Mouse (Mus musculus): ENCODE measurements around the gene Flvcr2.
"Not testable (repeated sequence)": the region's sequence is repeated elsewhere in the genome, so short reads cannot be mapped to it uniquely, and the experiment has no call there.

Gene Flvcr2

DNA sequence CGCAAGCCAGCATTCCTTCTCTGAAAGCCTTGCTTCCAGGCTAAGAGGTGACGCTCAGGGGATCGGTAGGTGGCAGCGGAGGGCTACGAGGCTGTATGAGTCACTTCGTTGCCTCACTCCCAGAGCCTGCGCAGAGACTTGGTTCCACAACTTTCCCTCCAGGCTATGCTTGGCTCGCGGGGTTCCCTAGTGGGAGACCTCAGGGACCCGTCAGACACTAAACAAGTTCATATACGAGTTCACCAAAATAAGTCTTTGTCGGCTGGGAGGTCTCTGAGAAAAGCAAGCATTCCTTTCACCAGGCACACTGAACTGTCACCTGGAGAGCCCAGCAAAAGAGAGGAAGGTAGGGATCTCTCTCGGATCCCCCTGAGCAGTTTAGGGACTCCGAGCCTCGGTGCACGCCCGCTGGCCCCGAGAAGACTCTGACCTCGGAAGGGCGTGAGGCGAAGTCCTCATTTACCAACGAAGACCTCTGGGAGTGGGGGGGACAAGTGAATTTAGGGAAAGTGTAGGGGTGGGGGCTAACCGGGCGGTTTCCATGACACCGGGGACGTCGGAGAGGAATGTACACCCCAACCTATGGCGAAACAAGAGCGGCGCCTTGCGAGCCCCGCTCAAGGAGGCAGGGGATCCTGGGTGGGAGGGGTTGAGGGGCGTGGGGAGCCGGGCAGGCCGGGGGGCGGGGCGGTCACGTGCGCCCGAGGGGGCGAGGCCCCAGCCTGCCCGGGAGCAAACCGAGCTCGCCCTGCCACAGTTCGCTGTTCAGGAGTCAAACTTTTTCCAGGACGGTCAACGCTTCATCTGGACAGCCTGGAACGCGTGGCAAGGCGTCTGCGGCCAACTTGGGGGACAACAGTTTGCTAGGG lies at the start of gene Flvcr2:
Gene Flvcr2 (plus strand): TSS at position 713 of the 869 bp plus-strand sequence.
- peak; percentile 74 to 85 for DNase-seq (ENCODE audit: low spot score in 2 of 2)

DNA sequence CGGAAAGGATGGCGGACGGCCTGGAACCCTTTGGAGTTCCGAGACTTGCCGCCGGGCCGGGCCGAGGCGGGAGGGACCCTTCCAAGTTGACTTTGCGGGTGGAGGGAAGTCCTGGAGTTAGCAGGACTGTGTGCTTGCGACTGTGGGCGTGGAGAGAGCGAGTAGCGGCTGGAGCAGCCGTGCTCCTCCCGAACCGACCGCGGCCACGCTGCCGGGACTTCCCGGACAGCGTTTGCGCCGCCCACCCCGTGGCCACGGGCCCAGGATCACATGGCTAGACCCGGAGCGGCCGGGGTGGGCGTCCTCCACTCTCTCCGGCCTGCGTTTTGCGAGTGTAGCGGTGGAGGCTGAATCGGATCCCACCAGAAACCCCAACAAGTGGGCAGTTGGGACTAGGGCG lies 48.2 kb upstream of the Flvcr2 start:
- DNase-seq (ENCODE audit: low spot score in 2 of 2), result not testable (repeated sequence)

DNA sequence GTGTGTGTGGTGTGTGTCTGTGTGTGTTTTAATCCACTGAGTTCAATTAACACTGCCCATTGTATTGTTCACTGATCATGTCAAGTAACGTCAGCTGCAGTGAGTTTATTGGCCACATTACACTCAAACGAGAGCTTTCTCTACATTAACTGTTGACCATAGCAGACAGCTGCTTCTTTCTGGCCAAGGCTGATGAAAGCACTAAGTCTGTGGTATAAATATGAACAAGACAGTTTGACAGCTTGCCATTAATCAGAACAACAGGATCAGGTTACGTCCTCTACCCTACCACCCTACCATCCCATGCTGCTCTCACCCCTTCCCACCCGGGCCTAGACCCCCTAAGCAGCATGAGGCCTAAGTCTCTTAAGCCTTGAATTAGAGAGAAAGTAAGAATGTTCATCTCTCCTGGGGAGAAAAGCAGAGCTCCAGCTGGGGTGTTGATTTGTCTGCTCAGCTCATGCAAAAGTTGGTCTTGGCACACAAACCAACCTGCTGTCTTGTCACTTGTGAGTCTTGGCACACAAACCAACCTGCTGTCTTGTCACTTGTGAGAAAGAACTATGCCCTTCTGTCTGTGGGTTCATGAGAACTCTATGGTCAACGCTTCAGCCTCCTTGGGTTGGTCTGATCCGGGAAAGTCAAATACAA lies 46.0 kb upstream of the Flvcr2 start:
- no peak for DNase-seq (ENCODE audit: low spot score in 2 of 2)

DNA sequence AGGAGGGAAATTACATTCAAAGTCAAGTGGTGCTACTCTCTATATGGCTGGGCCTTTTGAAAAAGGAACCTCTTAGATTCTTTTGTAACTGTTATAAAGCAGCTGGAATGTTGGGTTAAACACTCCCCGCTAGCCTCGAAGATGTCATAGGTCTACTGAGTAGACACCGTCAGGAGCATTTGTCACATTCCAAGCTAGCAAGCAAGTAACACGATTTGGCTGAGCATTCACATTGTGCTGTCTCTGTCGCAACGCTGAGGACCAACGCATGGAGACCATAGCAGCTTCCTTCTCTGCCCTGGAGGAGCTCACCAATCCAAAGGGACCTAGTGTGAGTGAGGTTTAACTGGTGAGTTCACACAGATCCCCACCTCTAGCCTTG lies 45.5 kb upstream of the Flvcr2 start:
- DNase-seq (ENCODE audit: low spot score in 2 of 2), result no peak

DNA sequence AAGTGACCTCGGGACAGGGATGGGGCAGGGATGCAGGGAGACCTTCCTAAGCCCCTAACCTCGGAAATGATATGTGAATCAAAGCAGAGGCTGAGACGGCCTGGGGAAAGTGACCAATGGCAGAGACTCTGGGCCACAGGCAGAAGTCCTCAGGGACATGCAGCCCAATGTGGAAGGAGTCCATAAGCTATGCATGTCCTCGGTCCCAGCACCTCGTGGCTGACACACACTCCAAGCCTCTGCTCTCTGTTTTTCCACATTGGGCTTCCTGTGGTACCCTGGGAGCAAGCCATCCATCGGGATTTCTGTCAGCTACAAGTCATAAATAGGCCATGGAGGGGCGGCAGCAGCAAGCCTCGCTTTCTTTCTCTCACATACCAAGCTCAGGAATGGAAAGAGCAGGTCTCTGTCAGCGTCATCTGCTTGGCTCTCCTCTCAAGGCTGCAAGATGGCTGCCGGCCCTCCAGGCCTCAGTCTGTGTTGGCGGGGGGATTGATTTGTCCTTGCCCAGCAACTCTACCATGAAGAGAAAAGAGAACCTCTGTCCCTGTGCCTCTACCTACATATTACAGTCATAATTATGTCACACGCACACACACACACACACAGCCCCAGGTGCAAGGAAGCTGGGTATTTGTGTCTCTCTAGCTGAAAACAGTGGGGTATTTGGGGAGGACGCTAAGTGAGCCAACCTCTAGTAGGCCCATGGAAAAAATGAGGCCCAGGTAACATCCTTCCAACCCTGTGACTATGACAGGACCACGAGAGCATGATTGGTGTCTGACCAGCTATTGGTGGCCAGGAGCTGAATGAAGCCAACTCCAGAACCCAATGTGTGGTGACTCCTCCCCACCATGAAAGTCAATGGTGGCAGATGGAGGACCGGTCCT lies 43.9 kb upstream of the Flvcr2 start:
- DNase-seq (ENCODE audit: low spot score in 2 of 2), result no peak

DNA sequence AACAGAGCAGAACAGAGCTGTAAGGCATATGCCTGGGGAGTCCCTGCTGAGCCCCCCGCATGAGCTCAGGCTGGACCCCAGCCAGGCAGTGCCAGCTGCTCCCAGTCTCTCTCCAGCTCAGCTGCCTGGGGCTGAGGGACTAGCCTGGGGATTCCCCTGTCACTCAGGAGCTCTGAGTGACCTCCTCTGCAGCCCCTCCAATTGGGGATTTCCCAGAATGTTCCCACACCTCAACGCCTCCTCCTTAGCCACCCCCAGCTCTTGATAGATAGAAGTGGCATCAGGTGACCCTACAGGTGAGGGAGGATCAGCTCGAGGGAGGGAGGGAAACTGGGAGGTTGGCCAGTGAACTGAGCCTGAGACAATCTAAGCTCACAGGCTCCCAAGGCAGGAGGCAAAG lies 42.8 kb upstream of the Flvcr2 start:
- DNase-seq (ENCODE audit: low spot score in 2 of 2), result no peak

DNA sequence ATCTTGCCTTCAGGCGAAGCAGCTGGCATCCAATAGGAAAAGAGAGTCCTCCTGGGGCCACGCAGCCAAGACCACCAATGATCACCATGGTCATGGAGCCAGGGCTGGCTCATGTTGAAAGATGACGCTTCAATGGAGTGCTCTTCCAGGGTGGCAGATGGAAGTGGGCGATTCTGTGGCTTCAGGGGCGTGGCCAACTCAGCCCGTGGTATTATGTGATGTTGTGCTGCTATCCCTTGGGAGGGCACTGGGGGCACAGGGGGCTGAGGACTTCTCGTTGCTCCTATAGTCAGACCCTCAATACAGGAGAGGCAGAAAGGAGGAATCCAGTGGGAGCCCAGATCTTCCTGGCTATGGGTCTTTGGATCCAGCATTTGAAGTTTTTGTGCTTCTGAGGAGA lies 41.8 kb upstream of the Flvcr2 start:
- DNase-seq (ENCODE audit: low spot score in 2 of 2), result no peak

DNA sequence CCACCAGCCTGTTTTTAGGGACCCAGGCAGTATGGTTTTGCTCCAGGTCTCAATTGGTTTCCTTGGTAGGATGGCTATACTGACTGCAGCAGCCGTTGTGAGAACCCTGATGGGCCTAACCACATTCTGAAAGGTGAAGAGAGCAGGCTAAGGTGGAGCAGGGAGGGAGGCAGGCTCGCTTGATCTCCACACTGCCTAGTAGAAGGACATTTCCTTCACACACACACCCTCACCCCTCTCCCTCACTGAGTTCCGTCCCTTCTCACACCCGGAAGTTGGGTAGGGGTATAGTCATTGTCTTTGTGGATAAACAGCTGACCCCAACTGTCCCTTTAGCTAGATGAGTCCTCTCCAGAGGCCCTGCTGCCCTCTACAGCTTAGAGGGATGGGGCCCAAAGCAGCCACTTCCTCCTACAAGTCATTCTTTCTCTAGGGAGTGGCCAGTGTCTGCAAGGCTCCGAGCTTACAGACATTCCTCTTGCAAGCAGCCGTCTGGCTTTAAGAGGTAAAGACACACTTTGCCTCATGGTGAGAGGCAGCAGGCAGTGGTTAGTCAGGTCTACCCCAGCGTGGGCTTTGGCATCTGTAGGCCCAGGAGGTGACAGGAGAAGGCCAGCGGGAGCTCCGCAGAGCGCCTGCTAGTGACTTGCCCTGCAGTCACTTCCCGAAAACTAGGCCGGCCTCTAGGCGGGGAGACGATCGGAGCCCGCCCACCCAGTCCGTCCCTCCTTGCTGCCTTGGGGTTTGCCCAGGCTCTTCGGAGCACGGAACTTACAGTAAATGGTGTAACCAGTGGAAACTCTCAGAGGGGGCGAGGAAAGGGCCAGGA lies 41.1 kb upstream of the Flvcr2 start:
- DNase-seq (ENCODE audit: low spot score in 2 of 2), result peak; percentile 85 to 87

DNA sequence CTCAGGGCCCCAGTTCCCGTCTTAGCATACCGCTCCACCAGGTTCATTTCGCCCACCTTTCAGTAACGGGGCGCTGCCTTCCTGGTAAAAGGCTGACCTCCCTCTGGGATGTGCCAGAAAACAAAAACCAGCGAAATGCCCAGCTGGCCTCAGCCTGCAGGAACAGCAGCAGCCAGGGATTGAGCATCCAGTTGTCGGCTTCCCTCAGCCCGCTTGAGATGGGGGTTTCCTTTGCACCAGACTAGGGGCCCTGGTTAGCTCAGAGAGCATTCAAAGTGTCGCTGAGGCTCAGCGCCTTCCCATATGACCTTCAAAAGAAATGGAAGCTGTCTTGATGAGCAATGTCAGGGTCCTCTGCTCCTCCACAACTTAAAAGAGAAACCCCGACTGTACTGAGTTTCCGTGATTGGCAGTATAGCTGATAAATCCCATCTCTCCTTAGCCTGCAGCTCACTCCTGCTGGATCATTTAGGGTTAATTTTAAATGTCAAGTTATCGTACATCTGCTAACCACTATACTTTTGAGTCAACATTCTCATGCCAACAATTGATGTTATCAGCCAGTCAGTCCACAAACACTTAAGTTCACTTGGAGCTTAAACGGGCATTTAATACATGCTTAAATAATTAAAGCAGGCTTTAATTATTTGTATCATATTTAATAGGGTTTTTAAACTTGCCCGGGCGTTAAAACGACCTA lies 40.4 kb upstream of the Flvcr2 start:
- DNase-seq (ENCODE audit: low spot score in 2 of 2), result no peak

DNA sequence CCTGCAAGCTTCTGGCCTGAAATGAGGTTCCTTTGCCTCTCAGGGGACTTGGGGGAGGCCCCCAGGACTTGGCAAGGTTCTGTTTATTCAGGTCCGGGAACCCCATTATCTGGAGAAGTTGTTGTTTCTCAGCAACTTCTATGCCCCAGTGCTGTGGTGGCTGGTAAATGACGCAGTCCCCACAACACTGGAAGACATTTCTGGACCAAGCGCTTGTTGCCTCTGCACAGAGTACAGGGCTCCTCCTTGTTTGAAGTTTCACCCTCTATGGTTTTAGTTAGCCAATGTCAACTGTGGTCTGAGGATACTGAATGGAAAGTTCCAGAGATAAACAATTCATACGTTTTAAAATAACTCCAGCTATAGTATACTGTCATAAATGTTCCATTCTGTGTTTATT lies 39.4 kb upstream of the Flvcr2 start:
- no peak for DNase-seq (ENCODE audit: low spot score in 2 of 2)

DNA sequence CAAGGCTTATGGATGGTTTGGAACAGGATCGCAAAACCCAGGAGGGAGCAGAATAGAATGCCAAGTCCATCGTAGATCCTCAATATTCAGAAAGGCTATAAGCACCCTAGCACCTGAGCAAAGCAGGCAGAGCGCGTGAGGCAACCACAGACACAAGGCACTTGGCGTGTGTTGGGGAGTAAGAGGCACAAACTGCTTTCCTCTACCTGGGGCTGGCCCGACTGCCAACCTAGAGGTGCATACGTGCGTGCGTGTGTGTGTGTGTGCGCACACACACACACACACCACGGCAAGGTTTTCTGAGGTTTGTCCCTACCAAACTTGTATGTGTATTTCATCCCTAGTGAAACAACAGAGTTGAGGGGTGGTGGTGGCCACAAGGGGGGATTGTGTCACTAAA lies 38.9 kb upstream of the Flvcr2 start:
- DNase-seq (ENCODE audit: low spot score in 2 of 2), result no peak

DNA sequence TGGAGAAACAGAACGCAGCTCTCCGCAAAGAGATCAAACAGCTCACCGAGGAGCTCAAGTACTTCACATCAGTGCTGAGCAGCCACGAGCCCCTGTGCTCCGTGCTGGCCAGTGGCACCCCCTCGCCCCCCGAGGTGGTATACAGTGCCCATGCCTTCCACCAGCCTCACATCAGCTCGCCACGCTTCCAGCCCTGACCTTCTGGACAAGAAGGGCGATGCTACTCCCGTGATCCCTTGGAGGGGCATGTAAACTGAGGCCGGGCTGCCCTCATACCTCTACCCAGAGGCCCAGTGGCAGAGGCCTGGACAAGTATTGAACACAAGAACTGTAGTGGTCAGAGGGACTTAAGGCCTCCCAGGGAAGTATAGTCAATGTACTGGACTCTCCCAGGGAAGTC lies 37.8 kb upstream of the Flvcr2 start:
- DNase-seq (ENCODE audit: low spot score in 2 of 2), result no peak

DNA sequence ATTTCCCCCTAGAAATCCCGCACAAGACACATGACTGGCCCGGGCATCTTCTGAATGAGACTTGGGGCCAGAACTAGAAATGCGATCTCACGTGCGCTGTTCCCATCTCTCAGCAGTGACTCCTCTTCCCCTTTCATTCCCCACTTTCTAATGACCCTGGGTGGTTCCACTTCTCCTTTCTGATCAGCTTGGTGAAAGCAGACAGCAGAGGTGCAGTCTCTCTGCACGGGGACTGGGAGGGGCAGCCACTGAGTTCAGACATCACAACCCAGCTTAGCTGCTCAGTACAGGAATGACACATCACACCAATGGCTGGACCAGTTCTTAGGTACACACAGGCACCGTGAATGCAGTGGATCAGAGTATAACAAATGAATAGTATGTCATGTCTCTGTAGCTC lies 35.6 kb upstream of the Flvcr2 start:
- DNase-seq (ENCODE audit: low spot score in 2 of 2), result no peak

DNA sequence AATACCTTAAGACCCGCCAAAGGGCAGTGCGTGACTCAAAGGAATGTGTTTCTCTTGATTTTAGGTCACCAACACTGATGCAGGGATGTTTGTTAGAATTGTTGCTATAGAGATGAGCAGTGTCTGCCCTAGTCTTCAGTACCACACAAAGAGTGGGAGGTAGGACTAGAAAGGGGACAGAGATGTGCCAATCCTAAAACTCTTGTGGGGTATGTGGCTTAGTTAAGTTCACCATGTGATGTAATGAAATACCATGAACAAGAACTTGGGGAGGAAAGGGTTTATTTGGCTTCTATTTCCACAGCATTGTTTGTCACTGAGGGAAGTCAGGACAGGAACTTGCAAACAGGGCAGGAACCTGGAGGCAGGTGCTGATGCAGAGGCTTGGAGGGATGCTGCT lies 33.8 kb upstream of the Flvcr2 start:
- no peak for DNase-seq (ENCODE audit: low spot score in 2 of 2)

DNA sequence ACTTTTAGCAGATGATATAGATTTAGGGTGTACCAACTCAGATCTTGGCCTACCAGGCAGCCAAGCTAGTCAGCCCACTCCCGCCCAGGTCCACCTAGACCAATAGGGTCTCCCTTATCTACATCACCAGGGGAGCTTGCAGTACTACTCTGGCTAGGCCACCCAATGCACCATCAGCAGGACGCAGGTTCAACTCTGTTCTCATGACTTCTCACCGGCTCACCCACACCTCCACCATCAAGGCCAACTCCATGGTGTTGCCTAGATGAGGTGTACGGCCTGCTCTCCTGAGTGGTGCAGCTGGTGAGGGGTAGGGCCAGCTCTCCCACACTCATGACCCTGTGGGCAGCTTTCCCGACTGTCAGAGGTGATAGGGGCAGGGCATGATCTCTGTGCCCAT lies 32.2 kb upstream of the Flvcr2 start:
- DNase-seq (ENCODE audit: low spot score in 2 of 2), result no peak

DNA sequence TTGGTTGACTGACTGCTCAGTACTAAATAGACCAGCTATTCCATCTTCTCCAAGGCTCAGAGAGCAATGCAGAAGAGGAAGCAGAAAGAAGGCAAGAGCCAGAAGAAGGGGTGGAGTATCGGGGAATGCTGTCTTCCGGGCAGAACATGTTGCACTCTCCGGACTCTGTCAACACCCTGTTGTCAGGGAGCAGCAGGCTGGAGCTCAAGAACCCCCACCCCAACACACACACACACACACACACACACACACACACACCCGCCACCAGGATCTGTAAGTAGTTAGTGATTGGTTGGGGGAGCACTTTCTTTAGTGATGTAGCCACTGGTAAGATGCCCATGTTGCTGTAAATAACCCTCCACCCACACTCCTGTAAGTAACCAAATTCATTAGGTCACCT lies 21.0 kb upstream of the Flvcr2 start:
- no peak for DNase-seq (ENCODE audit: low spot score in 2 of 2)

DNA sequence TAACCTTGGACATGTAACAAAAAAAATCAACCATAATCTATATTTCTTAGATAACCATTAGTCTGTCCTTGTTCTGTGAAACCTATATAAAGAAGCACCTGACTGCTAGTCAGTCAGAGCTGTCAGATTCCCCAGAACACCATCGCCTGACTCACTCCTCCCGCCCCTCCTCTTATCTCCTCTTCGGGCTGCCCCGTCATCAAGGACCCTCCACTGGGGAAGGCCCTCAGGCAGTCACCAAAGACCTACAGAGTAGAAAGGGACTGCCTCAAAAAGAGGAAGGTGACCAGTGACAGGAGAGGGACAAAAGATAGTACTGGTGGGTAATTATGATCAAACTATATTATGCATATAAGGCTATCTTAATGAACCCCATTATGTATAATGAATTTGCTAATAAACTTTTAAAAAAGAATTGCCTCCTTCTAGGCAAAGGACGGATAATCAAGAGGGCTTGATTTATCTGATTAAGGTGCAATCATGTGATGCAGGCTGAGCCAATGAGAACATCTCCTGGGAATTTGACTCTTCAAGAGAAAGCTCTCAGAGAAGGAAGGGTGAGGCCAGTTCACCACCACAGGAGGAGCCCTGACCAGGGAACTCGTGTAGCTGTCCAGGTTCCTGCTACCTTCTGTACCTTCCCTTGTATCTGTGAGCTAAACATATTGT lies 19.5 kb upstream of the Flvcr2 start:
- DNase-seq (ENCODE audit: low spot score in 2 of 2), result no peak

DNA sequence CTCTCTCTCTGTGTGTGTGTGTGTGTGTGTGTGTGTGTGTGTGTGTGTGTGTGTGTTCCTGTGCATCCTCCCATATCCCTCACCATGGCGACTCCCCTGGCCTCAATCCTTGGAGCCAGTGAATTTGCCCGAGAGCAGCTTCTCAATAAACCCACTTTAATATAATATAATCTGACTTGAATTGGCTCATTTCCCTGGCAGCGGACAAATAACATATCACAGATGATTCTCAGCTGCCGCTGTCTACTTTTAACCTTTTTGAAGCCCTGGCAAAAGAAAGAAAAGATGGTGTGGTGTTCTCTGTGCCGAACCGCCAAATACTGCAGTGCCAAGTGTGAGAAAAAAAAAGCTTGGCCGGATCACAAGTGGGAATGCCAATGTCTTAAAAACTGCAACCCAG lies 18.2 kb upstream of the Flvcr2 start:
- DNase-seq (ENCODE audit: low spot score in 2 of 2), result no peak

DNA sequence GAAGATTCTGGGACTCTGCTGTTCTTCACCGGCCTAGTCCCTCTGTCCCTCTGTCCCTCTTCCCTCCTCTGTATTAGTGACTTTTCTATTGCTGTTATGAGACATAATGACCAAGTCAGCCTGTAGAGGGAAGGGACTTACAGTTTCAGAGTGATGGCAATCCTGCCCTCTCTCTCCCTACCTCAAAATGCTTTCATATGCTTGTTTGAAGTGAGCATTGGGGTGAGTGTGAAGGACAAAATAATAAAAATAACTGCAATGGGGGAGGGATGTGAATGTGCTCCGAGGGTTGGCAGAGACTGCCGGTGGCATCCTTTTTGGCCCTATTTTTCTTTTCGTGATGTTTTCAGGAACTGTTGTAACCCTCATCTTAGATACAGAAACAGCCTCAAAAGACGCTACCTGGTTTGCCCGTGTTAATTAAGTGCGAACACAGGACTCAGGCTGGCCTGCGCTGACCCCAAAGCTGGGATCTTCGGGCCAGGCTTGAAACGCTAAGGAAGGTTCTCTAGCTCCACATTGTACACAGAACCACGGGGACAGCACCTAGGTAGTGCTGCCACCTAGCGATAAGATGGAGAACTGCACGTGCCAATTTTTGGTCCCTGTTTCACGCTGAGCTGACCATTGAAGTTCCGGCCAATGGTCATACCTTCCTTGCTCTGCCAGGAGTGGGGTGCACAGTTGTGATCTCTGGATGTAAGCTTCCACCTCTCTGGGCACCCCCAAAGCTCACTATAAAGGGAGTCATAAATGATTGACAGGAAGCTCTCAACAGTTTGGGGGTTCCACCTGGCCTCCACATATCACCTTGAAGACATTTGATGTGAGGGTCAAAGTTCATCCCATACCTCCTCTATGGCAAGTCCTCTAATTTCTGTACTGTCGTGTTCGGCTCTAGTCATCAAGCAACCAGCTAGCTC lies 17.1 kb upstream of the Flvcr2 start:
- DNase-seq (ENCODE audit: low spot score in 2 of 2), result peak; percentile 51 to 69
